Mouse (Mus musculus) lung, embryonic 16.5 days (tissue): Measurements from ENCODE around the gene Sytl1. TPM values are rescaled to one million over a fixed set of nuclear protein-coding genes. Genes with fewer than 3 reads are reported as not detected.

Experiments used
- ATAC-seq: fragments of 200-750 bp; cut with Nextera tagmentation; 2 replicates; pipeline ENCODE4 v1.8.0; 2017; ENCODE audit warnings: low read depth, mild to moderate bottlenecking, moderate library complexity
- H3K27ac ChIP-seq: fragments of 300-500 bp; sonication (generic); 2 replicates; pipeline ENCODE4 v1.5.1; 2014; ENCODE audit warnings: mild to moderate bottlenecking, control low read depth, low read length
- H3K27me3 ChIP-seq: fragments of 300-500 bp; sonication (generic); 2 replicates; pipeline ENCODE4 v1.6.1; 2014; ENCODE audit warnings: low read depth, low read length, mixed read lengths; ENCODE audit not compliant: control insufficient read depth, insufficient read depth
- H3K36me3 ChIP-seq: fragments of 300-500 bp; sonication (generic); 2 replicates; pipeline ENCODE4 v1.6.1; 2014; ENCODE audit warnings: low read length; ENCODE audit not compliant: control insufficient read depth, insufficient read depth
- H3K4me1 ChIP-seq: fragments of 300-500 bp; sonication (generic); replicated peaks from 2 replicates; pipeline ENCODE4 v1.6.1; 2014; ENCODE audit warnings: low read length, mixed read lengths; ENCODE audit not compliant: control insufficient read depth, insufficient read depth
- H3K4me2 ChIP-seq: fragments of 300-500 bp; sonication (generic); 2 replicates; pipeline ENCODE4 v1.6.1; 2014; ENCODE audit warnings: low read depth, low read length, control low read depth
- H3K4me3 ChIP-seq: fragments of 300-500 bp; sonication (generic); 2 replicates; pipeline ENCODE4 v1.5.1; 2014; ENCODE audit warnings: mild to moderate bottlenecking, low read length, control low read depth
- H3K9ac ChIP-seq: fragments of 300-500 bp; sonication (generic); 2 replicates; pipeline ENCODE4 v1.6.1; 2014; ENCODE audit warnings: low read length, control low read depth
- H3K9me3 ChIP-seq: fragments of 300-500 bp; sonication (generic); 2 replicates; pipeline ENCODE4 v1.6.1; 2016; ENCODE audit warnings: low read length; ENCODE audit not compliant: control insufficient read depth
- WGBS: fragments of 180-500 bp; shearing (Covaris S2); extraction: QIAGEN DNeasy Blood & Tissue Kit; methylation state at CpG from one replicate; pipeline ENCODE4 v1.1.7; 2014; 5-methylcytosine and 5-hydroxymethylcytosine counted together
- polyA plus RNA-seq: library from polyadenylated mRNA; unstranded; fragments of >200 nt; fragmentation: Nextera tagmentation; extraction: Ambion mirVana; gene quantifications from 2 replicates; pipeline ENCODE4 v1.2.1, GENCODE M21; 2015

Gene Sytl1
- 2.4 and 3.0 TPM in 2 replicates for polyA plus RNA-seq

DNA sequence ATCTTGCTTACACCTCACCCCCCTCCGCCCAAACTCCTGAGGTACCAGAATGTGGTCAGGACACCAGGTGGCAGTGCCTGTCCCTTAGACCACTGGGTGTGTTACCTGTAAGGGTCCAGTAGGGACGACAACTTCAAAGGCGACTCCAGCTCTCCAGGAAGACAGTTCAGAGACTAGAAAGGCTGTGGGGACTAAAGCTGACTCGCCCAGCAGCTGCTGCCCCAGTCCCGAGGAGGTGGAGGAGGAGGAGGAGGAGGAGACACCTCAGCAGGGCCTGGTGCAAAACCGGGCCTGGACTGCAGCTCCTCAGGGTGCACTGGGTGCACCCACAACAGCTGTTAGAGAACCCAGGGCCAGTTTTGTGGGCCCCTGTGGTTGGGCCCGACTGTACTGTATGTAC lies at the start of gene Sytl1:
TSS of gene Sytl1 (minus strand) at position 232 of the 400 bp plus-strand sequence.
- Histone ChIP-seq H3K27ac (no peak within 1 kb of the TSS), H3K9ac (no peak within 1 kb of the TSS), H3K27me3 (no peaks in the 10 kb centered on the region), H3K4me2 (no peak within 1 kb of the TSS), H3K4me3 (no peak within 1 kb of the TSS), H3K36me3 (peaks cover 34% of the 10 kb centered on the region), H3K9me3 (no peaks in the 10 kb centered on the region), H3K4me1 (no peaks in the 10 kb centered on the region)
- 28% methylated on average over 7 of the region's 7 CpGs for WGBS
- no peak for ATAC-seq

DNA sequence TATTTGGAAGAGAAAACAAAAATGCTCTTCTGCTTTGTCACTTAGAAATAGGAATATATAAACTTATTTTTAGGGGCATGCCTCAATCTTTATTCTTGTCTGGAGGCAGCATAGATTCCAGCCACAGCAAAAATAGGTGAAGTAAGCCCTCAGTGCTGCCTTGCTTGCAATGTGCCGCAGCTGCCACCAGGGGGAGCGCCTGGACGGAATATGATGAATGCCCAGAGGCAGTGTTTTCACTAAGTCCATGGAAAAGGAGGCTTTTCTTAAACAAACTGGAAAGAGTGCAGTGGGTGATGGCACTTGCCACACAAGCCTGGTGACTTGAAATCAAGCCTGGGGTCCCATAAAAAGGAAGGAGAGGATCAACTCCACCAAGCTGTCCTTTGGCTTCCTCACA lies 47.0 kb upstream of the Sytl1 start:
- WGBS = 0% methylated on average over 3 of the region's 3 CpGs
- no peak overlapping the region for H3K9ac ChIP-seq

DNA sequence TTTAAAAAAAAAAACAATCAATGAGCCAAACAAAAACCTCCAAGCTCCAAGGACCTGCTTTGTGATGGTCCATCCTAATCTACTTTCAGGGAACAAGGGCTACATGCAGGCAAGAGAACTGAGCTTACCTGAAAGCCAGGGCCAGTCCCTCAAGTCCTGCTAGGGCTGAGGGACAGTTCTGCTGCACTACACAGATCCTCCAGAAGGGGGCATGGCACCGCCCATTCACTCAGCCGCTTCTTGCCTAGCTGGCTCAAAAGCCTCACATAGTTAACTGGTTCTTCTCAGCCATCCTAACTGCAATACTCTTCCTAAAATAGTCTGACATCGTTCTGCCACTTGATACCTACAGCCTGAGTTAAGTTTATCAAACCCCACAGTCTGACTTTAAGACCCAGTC lies 44.4 kb upstream of the Sytl1 start:
- ATAC-seq = no peak
- H3K27ac ChIP-seq = no peak overlapping the region
- 36% methylated on average over 3 of the region's 3 CpGs for WGBS

More for the DNA sequence above, 47.0 kb upstream of the Sytl1 start:
- Histone ChIP-seq H3K4me3 (no peak overlapping the region), H3K27me3 (no peaks in the 10 kb centered on the region), H3K4me2 (no peak overlapping the region), H3K9me3 (no peaks in the 10 kb centered on the region), H3K27ac (no peak overlapping the region), H3K36me3 (no peaks in the 10 kb centered on the region), H3K4me1 (no peaks in the 10 kb centered on the region)
- no peak; the same call in 1 of the 2 replicates for ATAC-seq

DNA sequence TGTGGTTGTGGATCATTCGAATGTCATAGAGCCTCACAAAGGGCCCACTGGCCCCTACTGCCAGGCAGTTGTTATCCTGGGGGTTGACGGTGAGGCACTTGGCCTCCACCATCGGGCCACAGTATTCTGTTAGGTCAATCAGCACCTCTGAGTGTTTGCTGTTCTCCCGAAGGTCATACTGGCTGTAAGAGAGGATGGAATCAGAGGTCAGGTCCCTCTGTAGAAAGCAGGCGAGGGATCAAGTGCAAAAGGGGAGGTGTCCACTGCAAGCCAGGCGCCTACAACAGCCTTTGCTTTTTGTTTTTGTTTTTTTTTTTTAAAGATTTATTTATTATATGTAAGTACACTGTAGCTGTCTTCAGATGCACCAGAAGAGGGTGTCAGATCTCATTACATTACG lies 42.9 kb upstream of the Sytl1 start:
- H3K4me1 ChIP-seq = no peaks in the 10 kb centered on the region
- no peaks in the 10 kb centered on the region for H3K27me3 ChIP-seq
- no peak overlapping the region for H3K4me2 ChIP-seq
- H3K27ac ChIP-seq = no peak overlapping the region
- H3K4me3 ChIP-seq = no peak overlapping the region
- WGBS = 79% methylated on average over 7 of the region's 7 CpGs
- no peaks in the 10 kb centered on the region for H3K9me3 ChIP-seq
- ATAC-seq = no peak
- H3K9ac ChIP-seq = no peak overlapping the region
- peaks cover 3% of the 10 kb centered on the region; the same call in 1 of the 2 replicates for H3K36me3 ChIP-seq

More for the DNA sequence above, 44.4 kb upstream of the Sytl1 start:
- H3K4me1 ChIP-seq = no peaks in the 10 kb centered on the region
- no peaks in the 10 kb centered on the region for H3K27me3 ChIP-seq
- no peak overlapping the region for H3K9ac ChIP-seq
- H3K9me3 ChIP-seq = no peaks in the 10 kb centered on the region
- H3K36me3 ChIP-seq = peaks cover 3% of the 10 kb centered on the region; the same call in 1 of the 2 replicates
- no peak overlapping the region for H3K4me2 ChIP-seq
- no peak overlapping the region for H3K4me3 ChIP-seq

DNA sequence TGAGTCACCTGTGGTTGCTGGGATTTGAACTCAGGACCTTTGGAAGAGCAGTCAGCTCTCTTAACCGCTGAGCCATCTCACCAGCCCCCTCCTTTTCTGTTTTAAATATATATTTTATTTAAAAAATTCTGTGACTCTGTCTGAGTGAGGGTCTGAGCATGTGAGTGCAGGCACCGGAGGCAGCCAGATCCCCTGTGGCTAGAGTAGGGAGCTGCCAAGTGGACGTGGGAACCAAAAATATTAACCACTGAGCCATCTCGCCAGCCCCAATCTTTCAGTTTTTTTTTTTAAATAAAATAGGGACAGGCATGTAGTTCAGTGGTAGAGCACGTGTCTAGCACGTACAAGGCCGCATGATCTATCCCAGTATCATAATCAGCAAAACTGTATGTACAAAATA lies 41.9 kb upstream of the Sytl1 start:
- Histone ChIP-seq H3K27me3 (no peaks in the 10 kb centered on the region), H3K4me2 (no peak overlapping the region), H3K4me3 (no peak overlapping the region), H3K9ac (no peak overlapping the region), H3K36me3 (peaks cover 6% of the 10 kb centered on the region; the same call in 1 of the 2 replicates), H3K9me3 (no peaks in the 10 kb centered on the region), H3K4me1 (no peaks in the 10 kb centered on the region), H3K27ac (no peak overlapping the region)
- 89% methylated on average over 7 of the region's 7 CpGs for WGBS
- no peak for ATAC-seq

DNA sequence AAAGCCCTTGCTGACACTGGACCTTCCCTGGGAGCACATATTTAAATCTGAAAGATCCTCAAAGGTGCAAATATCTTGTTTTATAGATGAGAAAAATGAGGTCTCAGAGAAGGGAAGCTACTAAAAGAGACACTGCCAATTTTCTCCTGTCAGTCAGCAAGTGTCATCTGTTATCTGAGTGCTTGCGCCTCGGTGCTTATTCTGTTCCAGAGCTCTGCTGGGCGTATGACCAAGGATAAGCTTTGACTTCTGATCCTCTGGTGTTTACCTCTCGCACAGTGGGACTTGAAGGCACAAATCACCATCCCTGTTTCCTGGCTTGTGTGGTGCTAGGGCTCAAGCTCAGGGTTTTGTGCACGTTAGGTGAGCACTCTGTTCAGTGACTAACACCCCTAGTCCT lies 39.8 kb upstream of the Sytl1 start:
- H3K4me3 ChIP-seq = no peak overlapping the region
- no peak for ATAC-seq
- no peak overlapping the region for H3K9ac ChIP-seq
- H3K27ac ChIP-seq = no peak overlapping the region
- peaks cover 10% of the 10 kb centered on the region for H3K4me1 ChIP-seq
- 70% methylated on average over 5 of the region's 5 CpGs for WGBS
- H3K36me3 ChIP-seq = peaks cover 6% of the 10 kb centered on the region; the same call in 1 of the 2 replicates
- no peak overlapping the region for H3K4me2 ChIP-seq
- no peaks in the 10 kb centered on the region for H3K27me3 ChIP-seq
- no peaks in the 10 kb centered on the region for H3K9me3 ChIP-seq

DNA sequence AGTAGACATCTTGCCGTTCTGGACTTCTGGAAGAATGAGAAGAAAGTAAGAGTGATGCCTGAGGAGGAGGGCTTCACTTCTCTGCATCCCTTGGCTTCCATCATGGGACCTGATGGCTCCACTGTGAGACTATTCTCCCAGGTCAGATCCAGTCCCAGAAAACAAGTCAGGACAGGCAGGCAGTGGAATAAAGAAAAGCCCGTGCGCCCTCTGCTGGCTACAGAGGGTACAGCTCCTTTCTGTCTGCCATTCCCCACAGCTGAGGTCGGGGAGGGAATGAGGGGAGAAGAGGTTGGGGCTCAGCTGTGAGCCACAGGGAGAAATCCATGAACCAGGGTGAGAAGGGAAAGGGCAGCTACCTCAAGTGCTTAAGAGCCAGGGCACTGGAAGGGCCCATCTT lies 38.9 kb upstream of the Sytl1 start:
- no peak overlapping the region for H3K9ac ChIP-seq
- WGBS = 23% methylated on average over 4 of the region's 4 CpGs
- H3K4me1 ChIP-seq = peaks cover 12% of the 10 kb centered on the region
- no peaks in the 10 kb centered on the region for H3K27me3 ChIP-seq
- H3K27ac ChIP-seq = no peak overlapping the region
- H3K4me3 ChIP-seq = no peak overlapping the region
- no peaks in the 10 kb centered on the region for H3K9me3 ChIP-seq
- ATAC-seq = 0 out of 2 replicates have a peak, but pooled peaks have one; percentile 21
- peaks cover 6% of the 10 kb centered on the region; the same call in 1 of the 2 replicates for H3K36me3 ChIP-seq
- no peak overlapping the region for H3K4me2 ChIP-seq

DNA sequence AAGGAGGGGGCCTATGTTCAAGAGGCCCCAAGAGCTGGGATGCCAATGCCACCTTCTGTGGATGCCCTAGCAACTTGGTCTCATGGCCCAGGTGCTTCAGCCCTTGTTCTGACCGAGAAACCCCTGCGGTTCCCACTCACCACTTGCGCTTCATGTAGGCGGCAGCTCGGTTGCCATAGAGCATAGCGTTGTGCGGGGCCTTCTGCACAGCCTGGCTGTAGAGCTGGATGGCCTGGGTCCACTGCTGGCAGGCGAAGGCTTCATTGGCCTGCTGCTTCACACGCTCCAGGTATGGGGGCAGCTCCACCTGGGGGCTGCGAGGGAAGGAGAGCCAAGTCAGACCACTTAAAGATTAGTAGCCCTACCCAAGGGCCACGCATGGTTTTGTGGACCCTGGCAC lies 37.5 kb upstream of the Sytl1 start:
- ATAC-seq = no peak

DNA sequence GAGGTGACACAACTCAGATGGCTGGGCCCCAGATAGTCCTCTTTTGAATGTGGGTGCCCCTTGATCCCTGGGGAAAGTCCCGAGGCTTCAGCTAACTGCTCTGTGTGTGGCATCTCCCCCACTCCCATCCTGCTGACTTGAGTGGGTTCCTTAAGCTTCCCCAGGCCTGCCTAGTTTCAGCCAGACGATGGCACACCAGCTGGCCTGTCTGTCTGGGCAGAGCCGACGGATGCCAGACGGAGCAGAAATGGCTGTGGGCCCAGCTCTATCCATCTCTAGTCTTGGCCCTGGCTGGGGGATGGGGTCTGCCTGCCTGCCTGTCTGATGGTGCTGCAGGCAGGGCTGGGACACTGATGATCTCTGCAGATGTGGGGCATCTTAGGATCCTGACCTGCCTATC lies 36.8 kb upstream of the Sytl1 start:
- peaks cover 8% of the 10 kb centered on the region; the same call in 1 of the 2 replicates for H3K36me3 ChIP-seq
- H3K27me3 ChIP-seq = no peaks in the 10 kb centered on the region
- ATAC-seq = no peak
- WGBS = 47% methylated on average over 5 of the region's 5 CpGs
- peaks cover 12% of the 10 kb centered on the region for H3K4me1 ChIP-seq
- H3K27ac ChIP-seq = no peak overlapping the region
- H3K4me3 ChIP-seq = no peak overlapping the region
- no peak overlapping the region for H3K4me2 ChIP-seq
- H3K9ac ChIP-seq = no peak overlapping the region
- H3K9me3 ChIP-seq = no peaks in the 10 kb centered on the region

More for the DNA sequence above, 37.5 kb upstream of the Sytl1 start:
- Histone ChIP-seq H3K27me3 (no peaks in the 10 kb centered on the region), H3K9me3 (no peaks in the 10 kb centered on the region), H3K4me3 (no peak overlapping the region), H3K27ac (no peak overlapping the region), H3K4me2 (no peak overlapping the region), H3K4me1 (peaks cover 12% of the 10 kb centered on the region), H3K36me3 (peaks cover 8% of the 10 kb centered on the region; the same call in 1 of the 2 replicates), H3K9ac (no peak overlapping the region)
- WGBS = 87% methylated on average over 11 of the region's 11 CpGs
